In genomic region chr3:29345805-29346204, GRCm38 (mm10) we compare ENCODE assay signal across 15 mouse cellular contexts.
"Had no signal": no experiment of that assay in that cellular context is flagged by ENCODE, and none has a peak within 500 bp of the region (broad histone marks: within the 10 kb centered on the region; RNA-seq: fewer than 3 reads in every experiment).

No protein-coding gene starts in this region.

- H3K27ac ChIP-seq: neural tube, embryonic 15.5 days; stomach, embryonic 15.5 days; stomach, postnatal 0 days had no signal

- H3K27me3 ChIP-seq: neural tube, embryonic 15.5 days; stomach, embryonic 15.5 days had no signal

- H3K4me1 ChIP-seq: neural tube, embryonic 15.5 days; stomach, embryonic 15.5 days had no signal

- H3K9ac ChIP-seq: neural tube, embryonic 15.5 days; stomach, embryonic 15.5 days had no signal

- H3K4me2 ChIP-seq: neural tube, embryonic 15.5 days; stomach, embryonic 15.5 days had no signal

- DNase-seq: retina, postnatal 1 day; right cerebral cortex, adult 18-20 months; right cerebral cortex, postnatal 14 days; right cerebral cortex, postnatal 25 days; right cerebral cortex, postnatal 4 days; spleen, adult 18-20 months; thymus, adult 18-20 months; thymus, adult 2 months; thymus, postnatal 14 days; thymus, postnatal 25 days; thymus, postnatal 36 days; thymus, postnatal 4 days had no signal

- H3K4me3 ChIP-seq: neural tube, embryonic 15.5 days; stomach, embryonic 15.5 days had no signal

- H3K36me3 ChIP-seq: neural tube, embryonic 15.5 days; stomach, embryonic 15.5 days had no signal

- H3K9me3 ChIP-seq: neural tube, embryonic 15.5 days; stomach, embryonic 15.5 days had no signal
